Mouse (Mus musculus): ENCODE measurements at regions not wholly inside any gene's neighbourhood (a gene's known extent, or its start where the extent isn't known, plus 50 kb on each side); places are given as distances from the start of the nearest gene placed in this dataset.

DNA sequence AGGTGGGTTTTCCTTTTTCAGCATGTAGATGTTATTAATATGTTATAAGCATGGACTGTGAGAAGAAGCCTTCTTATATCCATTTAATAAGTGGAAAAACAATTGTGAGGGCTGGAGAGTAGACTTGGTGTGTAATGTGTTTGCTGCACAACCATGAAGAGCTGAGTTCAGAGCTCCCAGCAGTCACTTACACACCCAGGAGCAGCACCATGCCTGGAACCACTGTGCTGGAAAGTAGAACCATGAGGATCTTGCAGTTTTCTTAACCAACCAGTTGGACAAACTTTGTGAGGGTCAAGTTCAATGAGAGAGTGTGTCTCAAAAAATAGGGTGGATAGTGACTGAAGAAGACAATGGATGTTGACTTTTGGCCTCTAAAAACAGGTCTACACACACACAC lies 108.3 kb upstream of the Tank start:
- Histone ChIP-seq H3K27ac (replicated peaks; ENCODE audit: insufficient read depth, low read depth, low read length) (no peak overlapping the region), H3K4me3 (ENCODE audit: insufficient read depth, low read depth, low read length) (no peak overlapping the region), H3K79me2 (ENCODE audit: control insufficient read depth, insufficient read depth, low read length) (no peaks in the 10 kb centered on the region), H3K27me3 (ENCODE audit: control insufficient read depth, insufficient read depth, low read length) (no peaks in the 10 kb centered on the region; the same call in 1 of the 2 replicates), H3K36me3 (ENCODE audit: control insufficient read depth, insufficient read depth, low read length) (no peaks in the 10 kb centered on the region), H3K9ac (ENCODE audit: low read depth, low read length) (no peak overlapping the region), H3K4me1 (ENCODE audit: control insufficient read depth, insufficient read depth, low read length) (no peaks in the 10 kb centered on the region)
- DNase-seq (ENCODE audit: extremely low read depth, low read depth, low spot score), result no peak
- TF ChIP-seq CTCF (IDR thresholded peaks at IDR 0.05; ENCODE audit: low read depth, low read length), result no peak
- TF ChIP-seq POLR2A (IDR thresholded peaks at IDR 0.05; ENCODE audit: extremely low read depth, insufficient read depth, low read length), result no peak

DNA sequence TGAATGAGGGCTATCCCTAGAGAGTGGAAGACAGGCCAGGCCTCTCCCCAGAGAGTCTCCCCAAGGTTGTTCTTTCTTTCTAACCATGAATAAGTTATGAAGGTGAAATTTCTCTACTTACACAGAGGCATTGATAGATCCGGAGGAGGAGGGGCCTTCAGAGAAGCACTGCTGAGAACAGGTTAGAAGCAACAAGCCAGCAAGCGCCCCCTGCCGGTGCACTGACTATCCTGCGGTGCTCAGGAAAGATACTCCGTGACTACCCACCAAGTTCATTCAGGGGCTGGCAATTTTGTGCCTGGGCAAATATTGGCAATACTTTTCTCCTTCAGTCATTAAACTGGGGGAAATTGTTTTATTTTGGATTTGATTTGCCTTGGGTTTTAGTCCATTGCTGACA lies 122.5 kb upstream of the Tank start:
- 28% methylated on average over 5 of the region's 5 CpGs for WGBS
- Histone ChIP-seq H3K4me1 (ENCODE audit: control insufficient read depth, insufficient read depth, low read length) (no peaks in the 10 kb centered on the region), H3K79me2 (ENCODE audit: control insufficient read depth, insufficient read depth, low read length) (no peaks in the 10 kb centered on the region), H3K9ac (ENCODE audit: low read depth, low read length) (no peak overlapping the region), H3K27ac (replicated peaks; ENCODE audit: insufficient read depth, low read depth, low read length) (no peak overlapping the region), H3K27me3 (ENCODE audit: control insufficient read depth, insufficient read depth, low read length) (no peaks in the 10 kb centered on the region), H3K4me3 (ENCODE audit: insufficient read depth, low read depth, low read length) (no peak overlapping the region), H3K36me3 (ENCODE audit: control insufficient read depth, insufficient read depth, low read length) (no peaks in the 10 kb centered on the region)
- DNase-seq (ENCODE audit: extremely low read depth, low read depth, low spot score), result peak; percentile 17
- no peak for TF ChIP-seq POLR2A (IDR thresholded peaks at IDR 0.05; ENCODE audit: extremely low read depth, insufficient read depth, low read length)
- TF ChIP-seq CTCF (IDR thresholded peaks at IDR 0.05; ENCODE audit: low read depth, low read length), result peak; percentile 78

DNA sequence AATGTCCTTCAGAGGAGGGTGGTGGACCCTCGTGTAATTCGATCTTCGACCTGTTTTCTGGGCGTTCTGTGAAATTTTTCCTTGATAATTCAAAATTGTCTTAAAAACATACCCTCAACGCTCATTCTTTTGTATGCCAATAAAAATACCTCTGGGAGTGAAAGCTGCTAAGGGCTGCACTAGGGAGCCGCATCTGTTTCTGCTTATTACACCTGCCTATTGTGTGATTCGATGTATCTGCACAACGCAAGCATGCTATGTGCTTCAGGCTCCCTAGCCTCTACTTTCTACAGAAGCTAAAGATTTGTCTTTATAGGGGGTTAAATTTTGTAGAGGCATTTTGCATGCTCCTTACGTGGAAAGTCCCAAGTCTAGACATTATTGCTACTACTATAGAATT lies 123.7 kb upstream of the Tank start:
- H3K27me3 ChIP-seq (ENCODE audit: control insufficient read depth, insufficient read depth, low read length), result no peaks in the 10 kb centered on the region
- H3K27ac ChIP-seq (replicated peaks; ENCODE audit: insufficient read depth, low read depth, low read length), result no peak overlapping the region
- DNase-seq (ENCODE audit: extremely low read depth, low read depth, low spot score), result no peak
- 30% methylated on average over 9 of the region's 9 CpGs for WGBS
- TF ChIP-seq POLR2A (IDR thresholded peaks at IDR 0.05; ENCODE audit: extremely low read depth, insufficient read depth, low read length) (no peak), CTCF (IDR thresholded peaks at IDR 0.05; ENCODE audit: low read depth, low read length) (no peak)
- no peaks in the 10 kb centered on the region for H3K79me2 ChIP-seq (ENCODE audit: control insufficient read depth, insufficient read depth, low read length)
- H3K4me1 ChIP-seq (ENCODE audit: control insufficient read depth, insufficient read depth, low read length), result no peaks in the 10 kb centered on the region
- H3K4me3 ChIP-seq (ENCODE audit: insufficient read depth, low read depth, low read length), result no peak overlapping the region
- H3K9ac ChIP-seq (ENCODE audit: low read depth, low read length), result no peak overlapping the region
- no peaks in the 10 kb centered on the region for H3K36me3 ChIP-seq (ENCODE audit: control insufficient read depth, insufficient read depth, low read length)

GRCm38 (mm10) chr2:61454311-61454728 lies 124.1 kb upstream of the Tank start:
- TF ChIP-seq POLR2A (IDR thresholded peaks at IDR 0.05; ENCODE audit: extremely low read depth, insufficient read depth, low read length) (no peak), CTCF (IDR thresholded peaks at IDR 0.05; ENCODE audit: low read depth, low read length) (peak; percentile 72)
- H3K79me2 ChIP-seq (ENCODE audit: control insufficient read depth, insufficient read depth, low read length), result no peaks in the 10 kb centered on the region
- 7% methylated on average over 12 of the region's 12 CpGs for WGBS
- no peaks in the 10 kb centered on the region for H3K4me1 ChIP-seq (ENCODE audit: control insufficient read depth, insufficient read depth, low read length)
- H3K27ac ChIP-seq (replicated peaks; ENCODE audit: insufficient read depth, low read depth, low read length), result no peak overlapping the region
- H3K9ac ChIP-seq (ENCODE audit: low read depth, low read length), result no peak overlapping the region
- no peaks in the 10 kb centered on the region for H3K36me3 ChIP-seq (ENCODE audit: control insufficient read depth, insufficient read depth, low read length)
- H3K27me3 ChIP-seq (ENCODE audit: control insufficient read depth, insufficient read depth, low read length), result no peaks in the 10 kb centered on the region
- H3K4me3 ChIP-seq (ENCODE audit: insufficient read depth, low read depth, low read length), result peak overlapping the region; percentile 2; the same call in 1 of the 2 replicates
- DNase-seq (ENCODE audit: extremely low read depth, low read depth, low spot score), result peak; percentile 62

DNA sequence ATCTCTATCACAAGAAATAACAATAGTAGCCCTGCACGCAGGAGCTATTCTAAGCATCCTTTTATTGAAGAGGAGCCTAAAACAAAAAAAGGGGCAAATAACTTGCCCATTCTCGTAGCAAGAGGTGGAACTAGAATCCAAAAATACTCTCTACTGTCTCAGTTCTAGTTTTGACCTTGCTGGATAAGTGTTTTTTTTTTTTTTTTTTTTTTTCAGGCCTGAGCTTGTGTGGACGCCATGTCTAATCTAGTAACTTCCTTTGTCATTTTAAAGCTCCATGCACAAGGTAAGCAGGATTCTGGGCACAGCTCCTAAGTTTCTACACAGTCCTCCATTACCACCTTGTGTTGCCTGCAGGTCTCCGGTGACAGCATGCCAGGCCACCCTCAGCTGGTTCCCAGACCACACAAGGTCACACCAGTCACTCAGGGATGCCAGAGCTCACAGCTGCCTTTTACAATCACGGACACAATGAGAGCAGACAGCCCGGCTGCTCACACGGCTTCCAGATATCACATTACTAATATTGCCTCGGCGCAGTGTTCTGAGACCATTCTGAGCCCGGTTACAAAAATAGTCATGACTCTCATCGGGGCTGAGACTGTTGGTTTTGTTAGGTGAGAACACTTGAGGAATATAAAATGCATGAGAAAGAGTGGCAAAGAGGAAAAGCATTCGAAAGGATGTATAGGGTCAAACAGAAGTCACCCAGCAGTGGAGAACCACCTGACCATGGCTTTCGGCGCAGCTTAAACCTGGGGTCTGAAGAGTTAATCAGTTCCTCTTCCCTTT lies 124.7 kb upstream of the Tank start:
- 64% methylated on average over 14 of the region's 14 CpGs for WGBS

DNA sequence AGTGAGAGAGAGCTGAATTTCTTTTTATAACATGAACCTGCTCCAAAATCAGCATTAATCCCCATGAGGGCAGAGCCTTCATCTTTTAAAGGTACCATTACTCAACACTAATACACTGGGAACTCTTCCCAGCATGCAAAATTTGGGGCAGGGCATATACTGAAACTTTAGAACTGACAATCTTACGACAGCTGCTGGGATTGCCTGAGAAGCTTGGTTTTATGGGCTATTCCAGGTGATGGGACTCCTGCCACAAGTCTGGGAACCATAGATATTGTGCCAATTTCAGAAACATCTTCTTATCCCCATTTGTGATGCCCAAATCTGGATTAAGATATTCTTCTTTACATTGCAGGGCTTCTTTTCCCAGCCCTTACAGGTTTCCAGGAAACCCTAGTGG lies 125.8 kb upstream of the Tank start:
- Histone ChIP-seq H3K4me3 (ENCODE audit: insufficient read depth, low read depth, low read length) (no peak overlapping the region), H3K36me3 (ENCODE audit: control insufficient read depth, insufficient read depth, low read length) (no peaks in the 10 kb centered on the region), H3K79me2 (ENCODE audit: control insufficient read depth, insufficient read depth, low read length) (no peaks in the 10 kb centered on the region), H3K27ac (replicated peaks; ENCODE audit: insufficient read depth, low read depth, low read length) (no peak overlapping the region), H3K4me1 (ENCODE audit: control insufficient read depth, insufficient read depth, low read length) (no peaks in the 10 kb centered on the region), H3K27me3 (ENCODE audit: control insufficient read depth, insufficient read depth, low read length) (no peaks in the 10 kb centered on the region), H3K9ac (ENCODE audit: low read depth, low read length) (no peak overlapping the region)
- WGBS, result 78% methylated on average over 1 of the region's 1 CpGs
- DNase-seq (ENCODE audit: extremely low read depth, low read depth, low spot score), result no peak
- TF ChIP-seq POLR2A (IDR thresholded peaks at IDR 0.05; ENCODE audit: extremely low read depth, insufficient read depth, low read length) (no peak), CTCF (IDR thresholded peaks at IDR 0.05; ENCODE audit: low read depth, low read length) (no peak)

More for the DNA sequence above, 124.7 kb upstream of the Tank start:
- no peak overlapping the region for H3K27ac ChIP-seq (replicated peaks; ENCODE audit: insufficient read depth, low read depth, low read length)
- DNase-seq (ENCODE audit: extremely low read depth, low read depth, low spot score), result no peak
- H3K27me3 ChIP-seq (ENCODE audit: control insufficient read depth, insufficient read depth, low read length), result no peaks in the 10 kb centered on the region
- TF ChIP-seq CTCF (IDR thresholded peaks at IDR 0.05; ENCODE audit: low read depth, low read length) (no peak), POLR2A (IDR thresholded peaks at IDR 0.05; ENCODE audit: extremely low read depth, insufficient read depth, low read length) (no peak)
- no peak overlapping the region for H3K9ac ChIP-seq (ENCODE audit: low read depth, low read length)
- no peaks in the 10 kb centered on the region for H3K36me3 ChIP-seq (ENCODE audit: control insufficient read depth, insufficient read depth, low read length)
- no peaks in the 10 kb centered on the region for H3K79me2 ChIP-seq (ENCODE audit: control insufficient read depth, insufficient read depth, low read length)
- H3K4me3 ChIP-seq (ENCODE audit: insufficient read depth, low read depth, low read length), result no peak overlapping the region
- no peaks in the 10 kb centered on the region for H3K4me1 ChIP-seq (ENCODE audit: control insufficient read depth, insufficient read depth, low read length)
